Mouse (Mus musculus): Measurements from ENCODE around the gene Mon1b. TPM values are rescaled to one million over a fixed set of nuclear protein-coding genes. Genes with fewer than 3 reads are reported as not detected.

Mon1b gene
- polyA plus RNA-seq, 1 experiment: 8.8 TPM

GRCm38 (mm10) chr8:113675281-113675680 is 39.9 kb downstream of the Mon1b start:
- Histone ChIP-seq H3K36me3 (ENCODE audit: control insufficient read depth, insufficient read depth, low read length, poor library complexity, severe bottlenecking) (no peaks in the 10 kb centered on the region), H3K4me3 (ENCODE audit: low read depth, low read length) (no peak overlapping the region), H3K4me1 (ENCODE audit: control insufficient read depth, insufficient read depth, low read length) (no peaks in the 10 kb centered on the region), H3K27ac (ENCODE audit: insufficient read depth, low read length) (no peak overlapping the region), H3K9me3 (replicated peaks; ENCODE audit: control insufficient read depth, insufficient read depth, low read length, poor library complexity, severe bottlenecking) (no peaks in the 10 kb centered on the region; the same call in 1 of the 2 replicates), H3K9ac (ENCODE audit: low read depth, poor library complexity, severe bottlenecking) (no peak overlapping the region), H3K27me3 (ENCODE audit: control insufficient read depth, insufficient read depth, low read length, poor library complexity, severe bottlenecking) (peaks cover 1% of the 10 kb centered on the region; the same call in 1 of the 2 replicates)
- TF ChIP-seq POLR2A (IDR thresholded peaks at IDR 0.05; ENCODE audit: insufficient read depth, low read length): no peak
- no peak for TF ChIP-seq EP300 (IDR thresholded peaks at IDR 0.05; ENCODE audit: insufficient read depth, low read depth, low read length)
- no peak for TF ChIP-seq CTCF (IDR thresholded peaks at IDR 0.05; ENCODE audit: low read depth, low read length)

GRCm38 (mm10) chr8:113676811-113677210 is 41.4 kb downstream of the Mon1b start:
- no peaks in the 10 kb centered on the region for H3K4me1 ChIP-seq (ENCODE audit: control insufficient read depth, insufficient read depth, low read length)
- no peak overlapping the region for H3K4me3 ChIP-seq (ENCODE audit: low read depth, low read length)
- peaks cover 1% of the 10 kb centered on the region; the same call in 1 of the 2 replicates for H3K27me3 ChIP-seq (ENCODE audit: control insufficient read depth, insufficient read depth, low read length, poor library complexity, severe bottlenecking)
- TF ChIP-seq EP300 (IDR thresholded peaks at IDR 0.05; ENCODE audit: insufficient read depth, low read depth, low read length) (no peak), POLR2A (IDR thresholded peaks at IDR 0.05; ENCODE audit: insufficient read depth, low read length) (no peak), CTCF (IDR thresholded peaks at IDR 0.05; ENCODE audit: low read depth, low read length) (no peak)
- H3K36me3 ChIP-seq (ENCODE audit: control insufficient read depth, insufficient read depth, low read length, poor library complexity, severe bottlenecking): no peaks in the 10 kb centered on the region
- no peak overlapping the region for H3K9ac ChIP-seq (ENCODE audit: low read depth, poor library complexity, severe bottlenecking)
- no peak overlapping the region for H3K27ac ChIP-seq (ENCODE audit: insufficient read depth, low read length)
- H3K9me3 ChIP-seq (replicated peaks; ENCODE audit: control insufficient read depth, insufficient read depth, low read length, poor library complexity, severe bottlenecking): no peaks in the 10 kb centered on the region; the same call in 1 of the 2 replicates

GRCm38 (mm10) chr8:113679361-113679760 is 44.0 kb downstream of the Mon1b start:
- H3K9me3 ChIP-seq (replicated peaks; ENCODE audit: control insufficient read depth, insufficient read depth, low read length, poor library complexity, severe bottlenecking): no peaks in the 10 kb centered on the region; the same call in 1 of the 2 replicates
- TF ChIP-seq CTCF (IDR thresholded peaks at IDR 0.05; ENCODE audit: low read depth, low read length) (no peak), POLR2A (IDR thresholded peaks at IDR 0.05; ENCODE audit: insufficient read depth, low read length) (no peak), EP300 (IDR thresholded peaks at IDR 0.05; ENCODE audit: insufficient read depth, low read depth, low read length) (no peak)
- no peak overlapping the region for H3K9ac ChIP-seq (ENCODE audit: low read depth, poor library complexity, severe bottlenecking)
- H3K27me3 ChIP-seq (ENCODE audit: control insufficient read depth, insufficient read depth, low read length, poor library complexity, severe bottlenecking): no peaks in the 10 kb centered on the region; the same call in 1 of the 2 replicates
- H3K4me3 ChIP-seq (ENCODE audit: low read depth, low read length): no peak overlapping the region
- H3K4me1 ChIP-seq (ENCODE audit: control insufficient read depth, insufficient read depth, low read length): no peaks in the 10 kb centered on the region
- H3K27ac ChIP-seq (ENCODE audit: insufficient read depth, low read length): no peak overlapping the region
- no peaks in the 10 kb centered on the region for H3K36me3 ChIP-seq (ENCODE audit: control insufficient read depth, insufficient read depth, low read length, poor library complexity, severe bottlenecking)

GRCm38 (mm10) chr8:113687889-113688542 is 52.6 kb downstream of the Mon1b start:
- Histone ChIP-seq H3K27me3 (ENCODE audit: control insufficient read depth, insufficient read depth, low read length, poor library complexity, severe bottlenecking) (no peaks in the 10 kb centered on the region), H3K9me3 (replicated peaks; ENCODE audit: control insufficient read depth, insufficient read depth, low read length, poor library complexity, severe bottlenecking) (no peaks in the 10 kb centered on the region), H3K36me3 (ENCODE audit: control insufficient read depth, insufficient read depth, low read length, poor library complexity, severe bottlenecking) (no peaks in the 10 kb centered on the region), H3K4me1 (ENCODE audit: control insufficient read depth, insufficient read depth, low read length) (no peaks in the 10 kb centered on the region), H3K27ac (ENCODE audit: insufficient read depth, low read length) (no peak overlapping the region), H3K4me3 (ENCODE audit: low read depth, low read length) (no peak overlapping the region), H3K9ac (ENCODE audit: low read depth, poor library complexity, severe bottlenecking) (no peak overlapping the region)
- TF ChIP-seq CTCF (IDR thresholded peaks at IDR 0.05; ENCODE audit: low read depth, low read length): no peak
- no peak for TF ChIP-seq EP300 (IDR thresholded peaks at IDR 0.05; ENCODE audit: insufficient read depth, low read depth, low read length)
- TF ChIP-seq POLR2A (IDR thresholded peaks at IDR 0.05; ENCODE audit: insufficient read depth, low read length): no peak

GRCm38 (mm10) chr8:113688543-113688915 is 53.1 kb downstream of the Mon1b start:
- Histone ChIP-seq H3K27me3 (ENCODE audit: control insufficient read depth, insufficient read depth, low read length, poor library complexity, severe bottlenecking) (no peaks in the 10 kb centered on the region), H3K27ac (ENCODE audit: insufficient read depth, low read length) (no peak overlapping the region), H3K4me1 (ENCODE audit: control insufficient read depth, insufficient read depth, low read length) (no peaks in the 10 kb centered on the region), H3K4me3 (ENCODE audit: low read depth, low read length) (no peak overlapping the region), H3K36me3 (ENCODE audit: control insufficient read depth, insufficient read depth, low read length, poor library complexity, severe bottlenecking) (no peaks in the 10 kb centered on the region), H3K9me3 (replicated peaks; ENCODE audit: control insufficient read depth, insufficient read depth, low read length, poor library complexity, severe bottlenecking) (no peaks in the 10 kb centered on the region), H3K9ac (ENCODE audit: low read depth, poor library complexity, severe bottlenecking) (no peak overlapping the region)
- TF ChIP-seq CTCF (IDR thresholded peaks at IDR 0.05; ENCODE audit: low read depth, low read length) (no peak), EP300 (IDR thresholded peaks at IDR 0.05; ENCODE audit: insufficient read depth, low read depth, low read length) (no peak), POLR2A (IDR thresholded peaks at IDR 0.05; ENCODE audit: insufficient read depth, low read length) (no peak)

- H3K36me3 ChIP-seq (ENCODE audit: control insufficient read depth, insufficient read depth, low read length, poor library complexity, severe bottlenecking): no peaks in the 10 kb centered on the region
- H3K27ac ChIP-seq (ENCODE audit: insufficient read depth, low read length): no peak overlapping the region
- H3K4me3 ChIP-seq (ENCODE audit: low read depth, low read length): no peak overlapping the region
- no peaks in the 10 kb centered on the region for H3K4me1 ChIP-seq (ENCODE audit: control insufficient read depth, insufficient read depth, low read length)
- TF ChIP-seq EP300 (IDR thresholded peaks at IDR 0.05; ENCODE audit: insufficient read depth, low read depth, low read length) (no peak), POLR2A (IDR thresholded peaks at IDR 0.05; ENCODE audit: insufficient read depth, low read length) (no peak), CTCF (IDR thresholded peaks at IDR 0.05; ENCODE audit: low read depth, low read length) (no peak)
- H3K9ac ChIP-seq (ENCODE audit: low read depth, poor library complexity, severe bottlenecking): no peak overlapping the region
- no peaks in the 10 kb centered on the region for H3K9me3 ChIP-seq (replicated peaks; ENCODE audit: control insufficient read depth, insufficient read depth, low read length, poor library complexity, severe bottlenecking)
- no peaks in the 10 kb centered on the region for H3K27me3 ChIP-seq (ENCODE audit: control insufficient read depth, insufficient read depth, low read length, poor library complexity, severe bottlenecking)
Measured at GRCm38 (mm10) chr8:113691622-113692343, 56.4 kb downstream of the Mon1b start.

Other genes starting within 250 kb of the Mon1b start
- gene Syce1l, start 7.6 kb downstream of the Mon1b start, polyA plus RNA-seq (2011; ENCODE audit: insufficient read depth, insufficient read length, low read depth, missing spikeins): not detected in 2 replicates
- 0.21 and 0.23 TPM in 2 replicates for gene Adamts18, start 213.2 kb downstream of the Mon1b start, polyA plus RNA-seq (2011; ENCODE audit: insufficient read depth, insufficient read length, low read depth, missing spikeins)